Mouse (Mus musculus): Measurements from ENCODE around the gene Mtmr1.
A peak's percentile ranks its signal among the peaks of the same experiment; 100 is the strongest.
"Not testable (repeated sequence)": the region's sequence is repeated elsewhere in the genome, so short reads cannot be mapped to it uniquely, and the experiment has no call there.

Gene Mtmr1

GRCm38 (mm10) chrX:71364554-71364991 is at the start of gene Mtmr1:
TSS of gene Mtmr1 (plus strand) at chrX:71364760.
- peak; percentile 37 for DNase-seq (ENCODE audit: low spot score)

GRCm38 (mm10) chrX:71352033-71352432 is 12.5 kb upstream of the Mtmr1 start:
- DNase-seq (ENCODE audit: low spot score): no peak

- no peak for DNase-seq (ENCODE audit: low spot score)
Measured at GRCm38 (mm10) chrX:71355331-71355730, 9.2 kb upstream of the Mtmr1 start.

GRCm38 (mm10) chrX:71361793-71362192 is 2.8 kb upstream of the Mtmr1 start:
- DNase-seq (ENCODE audit: low spot score): not testable (repeated sequence)

GRCm38 (mm10) chrX:71364062-71364461 is 498 bp upstream of the Mtmr1 start:
- no peak for DNase-seq (ENCODE audit: low spot score)

GRCm38 (mm10) chrX:71365011-71365410 is 451 bp downstream of the Mtmr1 start:
- DNase-seq (ENCODE audit: low spot score): no peak

- no peak for DNase-seq (ENCODE audit: low spot score)
Measured at GRCm38 (mm10) chrX:71365510-71365909, 950 bp downstream of the Mtmr1 start.

GRCm38 (mm10) chrX:71366973-71367372 is 2.4 kb downstream of the Mtmr1 start:
- DNase-seq (ENCODE audit: low spot score): no peak

- no peak for DNase-seq (ENCODE audit: low spot score)
Measured at GRCm38 (mm10) chrX:71376781-71377180, 12.2 kb downstream of the Mtmr1 start.

- no peak for DNase-seq (ENCODE audit: low spot score)
Measured at GRCm38 (mm10) chrX:71378435-71378834, 13.9 kb downstream of the Mtmr1 start.

GRCm38 (mm10) chrX:71381571-71381970 is 17.0 kb downstream of the Mtmr1 start:
- DNase-seq (ENCODE audit: low spot score): no peak

- no peak for DNase-seq (ENCODE audit: low spot score)
Measured at GRCm38 (mm10) chrX:71396326-71396725, 31.8 kb downstream of the Mtmr1 start.

GRCm38 (mm10) chrX:71406290-71406689 is 41.7 kb downstream of the Mtmr1 start:
- DNase-seq (ENCODE audit: low spot score): no peak

GRCm38 (mm10) chrX:71408386-71408785 is 43.8 kb downstream of the Mtmr1 start:
- no peak for DNase-seq (ENCODE audit: low spot score)

GRCm38 (mm10) chrX:71412776-71413175 is 48.2 kb downstream of the Mtmr1 start:
- DNase-seq (ENCODE audit: low spot score): no peak

GRCm38 (mm10) chrX:71413616-71414015 is 49.1 kb downstream of the Mtmr1 start:
- DNase-seq (ENCODE audit: low spot score): no peak

GRCm38 (mm10) chrX:71424852-71425251 is 60.3 kb downstream of the Mtmr1 start:
- no peak for DNase-seq (ENCODE audit: low spot score)

- DNase-seq (ENCODE audit: low spot score): peak; percentile 57
Measured at GRCm38 (mm10) chrX:71425746-71426519, 61.4 kb downstream of the Mtmr1 start.

GRCm38 (mm10) chrX:71427491-71427890 is 62.9 kb downstream of the Mtmr1 start:
- no peak for DNase-seq (ENCODE audit: low spot score)

GRCm38 (mm10) chrX:71430900-71431299 is 66.3 kb downstream of the Mtmr1 start:
- no peak for DNase-seq (ENCODE audit: low spot score)

- DNase-seq (ENCODE audit: low spot score): no peak
Measured at GRCm38 (mm10) chrX:71434448-71434847, 69.9 kb downstream of the Mtmr1 start.

- no peak for DNase-seq (ENCODE audit: low spot score)
Measured at GRCm38 (mm10) chrX:71434860-71435259, 70.3 kb downstream of the Mtmr1 start.

- no peak for DNase-seq (ENCODE audit: low spot score)
Measured at GRCm38 (mm10) chrX:71435542-71435941, 71.0 kb downstream of the Mtmr1 start.

- no peak for DNase-seq (ENCODE audit: low spot score)
Measured at GRCm38 (mm10) chrX:71439473-71439872, 74.9 kb downstream of the Mtmr1 start.

Data from left cerebral cortex, adult 11 months (tissue).